Mouse (Mus musculus) hindbrain, postnatal 0 days (tissue): Measurements from ENCODE around the gene Ogdh. TPM values are rescaled to one million over a fixed set of nuclear protein-coding genes. Genes with fewer than 3 reads are reported as not detected.

Source experiments
- ATAC-seq: fragments of 200-750 bp; cut with Nextera tagmentation; 2 replicates; pipeline ENCODE4 v1.8.0; 2017; ENCODE audit warnings: mild to moderate bottlenecking, moderate TSS enrichment, moderate library complexity
- DNase-seq: peaks from one replicate; pipeline ENCODE4 v3.0.0-alpha.2; 2015; ENCODE audit warnings: low spot score
- H3K27ac ChIP-seq: fragments of 300-500 bp; sonication (generic); 2 replicates; pipeline ENCODE4 v1.5.1; 2014; ENCODE audit warnings: mild to moderate bottlenecking
- H3K27me3 ChIP-seq: fragments of 300-500 bp; sonication (generic); 2 replicates; pipeline ENCODE4 v1.6.1; 2014; ENCODE audit warnings: low read length, mixed read lengths; ENCODE audit not compliant: insufficient read depth
- H3K36me3 ChIP-seq: fragments of 300-500 bp; sonication (generic); 2 replicates; pipeline ENCODE4 v1.6.1; 2014; ENCODE audit warnings: low read length, mixed read lengths; ENCODE audit not compliant: insufficient read depth
- H3K4me1 ChIP-seq: fragments of 300-500 bp; sonication (generic); 2 replicates; pipeline ENCODE4 v1.6.1; 2014; ENCODE audit warnings: antibody characterized with exemption, low read length, mixed read lengths; ENCODE audit not compliant: insufficient read depth
- H3K4me2 ChIP-seq: fragments of 300-500 bp; sonication (generic); 2 replicates; pipeline ENCODE4 v1.6.1; 2014; ENCODE audit warnings: low read depth, mild to moderate bottlenecking, low read length, moderate library complexity, mixed read lengths
- H3K4me3 ChIP-seq: fragments of 300-500 bp; sonication (generic); 2 replicates; pipeline ENCODE4 v1.5.1; 2014; ENCODE audit warnings: low read length
- H3K9ac ChIP-seq: fragments of 300-500 bp; sonication (generic); replicated peaks from 2 replicates; pipeline ENCODE4 v1.6.1; 2014; ENCODE audit warnings: mild to moderate bottlenecking, low read length, moderate library complexity, mixed read lengths
- H3K9me3 ChIP-seq: fragments of 300-500 bp; sonication (generic); 2 replicates; pipeline ENCODE4 v1.6.1; 2016; ENCODE audit warnings: low read length, mixed read lengths
- CTCF ChIP-seq: IDR thresholded peaks from 2 replicates; pipeline ENCODE4 v1.5.1; 2016; ENCODE audit warnings: antibody characterized with exemption, control low read depth, low read depth
- WGBS: fragments of 180-500 bp; shearing (Covaris S2); extraction: QIAGEN DNeasy Blood & Tissue Kit; methylation state at CpG from one replicate; pipeline ENCODE4 v1.1.7; 2014; 5-methylcytosine and 5-hydroxymethylcytosine counted together
- polyA plus RNA-seq: library from polyadenylated mRNA; unstranded; fragments of >200 nt; fragmentation: Nextera tagmentation; extraction: Ambion mirVana; gene quantifications from 2 replicates; pipeline ENCODE4 v1.2.1, GENCODE M21; 2015
- total RNA-seq: library from RNA; depleted of rRNA; stranded (reverse); fragments of >200 nt; gene quantifications from 2 replicates; pipeline ENCODE4 v1.2.3, GENCODE M21; 2014

The Ogdh gene
- total and polyA plus RNA-seq, 2 experiments from 2014 or later: 139 to 151 TPM

DNA sequence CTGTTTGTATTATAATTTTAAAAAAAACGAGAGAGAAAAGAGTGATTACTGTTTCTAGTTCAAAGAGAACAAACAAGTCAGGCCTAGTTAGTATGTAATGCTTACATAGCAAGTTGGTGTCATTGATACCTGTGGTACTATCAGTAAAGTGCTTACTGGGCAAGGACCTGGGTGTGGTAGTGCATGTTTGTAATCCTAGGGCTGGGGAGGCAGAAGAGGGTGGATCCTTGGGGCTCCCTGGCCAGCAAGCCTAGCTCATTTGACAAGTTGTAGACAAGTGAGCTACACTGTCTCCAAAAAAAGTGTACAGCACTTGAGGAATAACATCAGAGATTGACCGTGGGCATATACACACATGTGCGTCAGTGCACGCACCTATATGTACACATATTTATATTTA is 3.2 kb downstream of the Ogdh start:
- Histone ChIP-seq H3K9ac (no peak overlapping the region), H3K4me1 (peaks cover 7% of the 10 kb centered on the region), H3K27me3 (no peaks in the 10 kb centered on the region), H3K36me3 (peaks cover 24% of the 10 kb centered on the region), H3K4me2 (no peak overlapping the region), H3K4me3 (no peak overlapping the region), H3K27ac (no peak overlapping the region), H3K9me3 (no peaks in the 10 kb centered on the region)
- WGBS: 98% methylated on average over 4 of the region's 4 CpGs
- no peak for TF ChIP-seq CTCF
- no peak for ATAC-seq
- no peak for DNase-seq

DNA sequence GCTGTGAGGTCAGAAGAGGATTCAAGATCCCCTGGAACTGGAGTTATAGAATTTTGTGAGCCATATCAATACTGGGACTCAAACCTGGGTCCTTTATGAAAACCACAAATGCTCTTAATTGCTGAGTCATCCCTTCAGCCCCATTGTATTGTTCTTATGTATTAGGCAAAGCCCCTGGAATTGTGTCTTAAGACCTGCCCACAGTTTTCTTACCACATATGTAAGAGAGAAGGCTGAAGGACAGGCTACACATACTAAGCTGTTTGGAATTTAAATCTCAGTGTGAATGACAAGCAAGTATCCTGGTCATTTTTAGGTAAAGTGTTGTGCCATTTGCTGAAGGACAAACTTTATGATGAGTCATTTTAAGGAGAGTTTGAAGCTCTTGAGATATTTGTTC is 4.6 kb downstream of the Ogdh start:
- H3K27ac ChIP-seq: no peak overlapping the region
- no peaks in the 10 kb centered on the region for H3K9me3 ChIP-seq
- H3K4me1 ChIP-seq: peaks cover 7% of the 10 kb centered on the region
- ATAC-seq (no peak), DNase-seq (no peak)
- TF ChIP-seq CTCF: no peak
- H3K36me3 ChIP-seq: peaks cover 24% of the 10 kb centered on the region
- no peak overlapping the region for H3K9ac ChIP-seq
- no peak overlapping the region for H3K4me2 ChIP-seq
- no peaks in the 10 kb centered on the region for H3K27me3 ChIP-seq
- no peak overlapping the region for H3K4me3 ChIP-seq

- Histone ChIP-seq H3K36me3 (peaks cover 24% of the 10 kb centered on the region), H3K4me3 (no peak overlapping the region), H3K9ac (no peak overlapping the region), H3K4me2 (no peak overlapping the region), H3K27ac (no peak overlapping the region), H3K4me1 (no peaks in the 10 kb centered on the region), H3K27me3 (no peaks in the 10 kb centered on the region), H3K9me3 (no peaks in the 10 kb centered on the region)
- ATAC-seq (no peak), DNase-seq (no peak)
- WGBS: 83% methylated on average over 2 of the region's 2 CpGs
- no peak for TF ChIP-seq CTCF
Observed at GRCm38 (mm10) chr11:6299435-6299834, 8.0 kb downstream of the Ogdh start.

DNA sequence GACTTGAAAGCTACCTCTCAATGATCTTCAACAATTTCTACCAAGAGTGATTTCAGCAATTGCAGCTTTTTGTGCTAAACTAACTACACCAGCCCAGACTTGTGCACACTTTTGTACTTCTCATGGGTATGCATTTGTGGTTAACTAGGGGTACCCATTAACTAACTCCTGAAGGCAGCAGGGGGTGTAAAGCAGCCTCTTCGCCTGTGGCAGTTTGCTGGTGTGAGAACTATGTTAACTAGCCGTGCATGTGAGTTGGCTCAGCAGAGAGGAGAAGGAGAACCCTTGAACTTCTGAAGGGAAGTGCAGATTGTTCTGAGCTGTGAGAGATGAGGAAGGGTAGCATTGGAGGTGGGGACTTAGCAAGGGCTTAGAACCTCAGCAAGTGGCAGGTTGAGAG is 11.4 kb downstream of the Ogdh start:
- TF ChIP-seq CTCF: no peak
- Histone ChIP-seq H3K4me2 (no peak overlapping the region), H3K36me3 (peaks cover 18% of the 10 kb centered on the region; the same call in 1 of the 2 replicates), H3K9ac (no peak overlapping the region), H3K9me3 (no peaks in the 10 kb centered on the region), H3K4me3 (no peak overlapping the region), H3K27me3 (no peaks in the 10 kb centered on the region), H3K27ac (no peak overlapping the region), H3K4me1 (no peaks in the 10 kb centered on the region)
- no peak for DNase-seq
- 85% methylated on average over 2 of the region's 2 CpGs for WGBS
- ATAC-seq: no peak

DNA sequence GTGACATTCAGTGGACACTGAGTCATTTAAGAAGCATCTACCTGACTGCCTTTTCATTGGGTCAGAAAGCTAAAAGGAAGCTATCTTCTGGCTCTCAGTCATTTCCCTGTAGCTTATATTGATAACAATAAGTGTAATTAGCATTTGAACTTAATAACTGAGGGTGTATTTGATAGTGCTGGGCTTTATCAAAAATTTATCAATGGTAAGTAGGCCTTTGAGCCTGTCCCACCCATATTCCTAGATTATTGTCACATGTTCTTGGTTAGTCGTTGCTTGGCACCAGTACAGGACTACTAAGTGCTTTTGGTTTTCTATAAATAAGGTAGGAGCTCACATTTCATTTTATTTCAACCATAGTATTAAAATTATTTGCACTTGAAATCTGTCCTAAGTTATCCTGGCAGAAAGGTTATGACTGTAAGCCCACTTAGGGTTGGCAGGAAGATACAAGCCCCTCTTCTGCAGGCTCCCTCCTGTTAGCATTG is 14.6 kb downstream of the Ogdh start:
- TF ChIP-seq CTCF: no peak
- H3K4me3 ChIP-seq: no peak overlapping the region
- H3K4me1 ChIP-seq: no peaks in the 10 kb centered on the region
- no peaks in the 10 kb centered on the region for H3K9me3 ChIP-seq
- ATAC-seq (no peak), DNase-seq (no peak)
- no peaks in the 10 kb centered on the region for H3K27me3 ChIP-seq
- 94% methylated on average over 1 of the region's 1 CpGs for WGBS
- H3K9ac ChIP-seq: no peak overlapping the region
- H3K4me2 ChIP-seq: no peak overlapping the region
- H3K36me3 ChIP-seq: peaks cover 8% of the 10 kb centered on the region
- H3K27ac ChIP-seq: no peak overlapping the region

GRCm38 (mm10) chr11:6308181-6308580 is 16.7 kb downstream of the Ogdh start:
- Histone ChIP-seq H3K27ac (no peak overlapping the region), H3K36me3 (peaks cover 8% of the 10 kb centered on the region), H3K9ac (no peak overlapping the region), H3K4me1 (no peaks in the 10 kb centered on the region), H3K9me3 (no peaks in the 10 kb centered on the region), H3K4me2 (no peak overlapping the region), H3K4me3 (no peak overlapping the region), H3K27me3 (no peaks in the 10 kb centered on the region)
- no peak for DNase-seq
- TF ChIP-seq CTCF: no peak
- 96% methylated on average over 4 of the region's 4 CpGs for WGBS
- no peak for ATAC-seq

DNA sequence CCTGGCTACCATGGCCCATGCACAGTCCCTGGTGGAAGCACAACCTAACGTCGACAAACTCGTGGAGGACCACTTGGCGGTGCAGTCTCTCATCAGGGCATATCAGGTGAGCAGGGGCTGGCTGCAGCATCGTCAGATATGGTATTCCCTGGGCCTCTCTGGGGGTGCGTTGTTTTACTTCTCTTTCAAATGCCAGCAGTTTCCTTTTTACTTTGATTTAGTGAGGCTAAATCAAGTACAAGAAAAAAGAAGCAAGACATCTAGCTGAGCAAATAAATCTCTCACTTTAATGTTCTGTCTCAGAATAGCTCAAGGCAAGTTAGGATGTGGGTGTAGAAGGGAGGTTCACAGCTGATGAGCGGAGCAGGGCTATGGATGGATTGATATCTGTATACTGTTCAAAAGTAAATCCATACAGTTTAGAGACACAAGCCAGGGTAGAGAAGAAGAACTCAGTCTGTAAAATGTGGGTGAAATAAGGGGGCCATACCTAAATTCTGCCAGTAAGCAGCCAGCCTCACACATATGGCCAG is 22.5 kb downstream of the Ogdh start:
- no peak for TF ChIP-seq CTCF
- ATAC-seq: no peak
- 93% methylated on average over 7 of the region's 7 CpGs for WGBS

More for the DNA sequence above, 22.5 kb downstream of the Ogdh start:
- Histone ChIP-seq H3K4me3 (no peak overlapping the region), H3K9ac (no peak overlapping the region), H3K27me3 (no peaks in the 10 kb centered on the region), H3K27ac (no peak overlapping the region), H3K4me1 (no peaks in the 10 kb centered on the region), H3K36me3 (peaks cover 24% of the 10 kb centered on the region), H3K9me3 (no peaks in the 10 kb centered on the region), H3K4me2 (no peak overlapping the region)
- DNase-seq: no peak
